Mouse (Mus musculus): ENCODE data around the gene Fam199x. TPM values are rescaled to one million over a fixed set of nuclear protein-coding genes. Genes with fewer than 3 reads are reported as not detected.

Fam199x gene
- polyA plus RNA-seq, 1 experiment from 2014 or later = 10.9 TPM

GRCm38 (mm10) chrX:137104531-137104930 is 55.1 kb downstream of the Fam199x start:
- Histone ChIP-seq H3K36me3 (no peaks in the 10 kb centered on the region), H3K9me3 (no peaks in the 10 kb centered on the region), H3K4me2 (no peak overlapping the region), H3K27ac (no peak overlapping the region), H3K4me3 (no peak overlapping the region), H3K27me3 (peaks cover 63% of the 10 kb centered on the region), H3K9ac (no peak overlapping the region), H3K4me1 (no peaks in the 10 kb centered on the region)
- no peak for ATAC-seq (ENCODE audit: borderline replicate concordance, extremely low read depth, low FRiP score, low TSS enrichment)
- 19% methylated on average over 25 of the region's 25 CpGs for WGBS

DNA sequence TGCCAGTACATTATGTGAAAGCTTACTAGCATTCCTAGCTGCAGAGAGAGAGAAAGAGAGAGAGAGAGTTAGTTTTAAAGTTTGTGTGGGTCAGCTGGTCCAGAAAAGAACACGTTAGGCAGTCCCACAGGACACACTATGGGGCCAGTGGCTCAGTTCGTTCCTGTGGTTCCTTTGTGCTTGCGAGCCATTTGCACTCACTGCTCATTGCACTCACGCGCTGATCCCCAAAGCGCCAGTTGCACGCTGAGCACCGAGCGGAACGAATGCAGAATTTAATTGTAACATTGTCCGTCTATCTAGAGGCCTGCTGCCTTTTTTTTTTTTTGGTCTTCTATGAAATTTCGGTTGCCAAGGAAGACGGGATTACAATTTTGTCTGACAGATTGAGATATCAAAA is 57.1 kb downstream of the Fam199x start:
- no peaks in the 10 kb centered on the region for H3K4me1 ChIP-seq
- ATAC-seq (ENCODE audit: borderline replicate concordance, extremely low read depth, low FRiP score, low TSS enrichment) = no peak
- WGBS = 10% methylated on average over 13 of the region's 13 CpGs
- no peak overlapping the region for H3K27ac ChIP-seq
- H3K9ac ChIP-seq = no peak overlapping the region
- H3K9me3 ChIP-seq = no peaks in the 10 kb centered on the region
- peaks cover 51% of the 10 kb centered on the region for H3K27me3 ChIP-seq
- no peak overlapping the region for H3K4me3 ChIP-seq
- no peaks in the 10 kb centered on the region for H3K36me3 ChIP-seq
- no peak overlapping the region for H3K4me2 ChIP-seq

DNA sequence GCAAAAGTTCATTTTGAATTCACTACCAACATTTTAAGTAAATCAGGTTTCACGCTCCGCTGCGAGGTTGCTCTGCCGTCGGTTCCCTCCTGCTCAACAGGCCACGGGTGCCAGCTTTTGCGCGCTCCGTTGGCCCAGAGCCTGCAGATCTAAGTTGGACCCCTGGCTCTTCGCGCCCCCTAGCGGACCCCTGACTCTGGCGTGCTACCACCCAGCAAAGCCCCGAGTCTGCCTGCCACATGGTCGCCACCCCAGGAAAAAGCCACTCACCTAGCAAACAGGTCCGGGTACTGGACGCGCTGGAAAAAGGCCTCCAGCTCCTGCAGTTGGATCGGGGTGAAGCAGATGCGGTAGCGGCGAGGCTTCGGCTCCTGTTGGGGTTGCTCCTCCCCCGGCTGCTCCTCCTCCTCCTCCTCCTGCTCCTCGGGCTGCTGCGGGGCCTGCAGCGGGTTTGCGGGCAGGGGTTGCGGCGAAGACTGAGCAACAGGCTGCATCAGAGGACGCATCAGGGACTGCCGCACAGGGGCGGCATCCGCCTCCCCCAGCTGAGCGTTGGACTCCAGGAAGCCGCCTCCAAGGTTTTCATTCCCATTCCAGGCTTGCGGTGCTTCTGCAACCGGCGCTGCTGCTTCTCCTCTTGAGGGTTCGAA is 68.8 kb downstream of the Fam199x start:
- no peaks in the 10 kb centered on the region for H3K9me3 ChIP-seq
- H3K4me2 ChIP-seq = peak overlapping the region; percentile 39
- H3K36me3 ChIP-seq = no peaks in the 10 kb centered on the region
- no peaks in the 10 kb centered on the region; the same call in 1 of the 2 replicates for H3K4me1 ChIP-seq
- peak; percentile 76; the same call in 1 of the 2 replicates for ATAC-seq (ENCODE audit: borderline replicate concordance, extremely low read depth, low FRiP score, low TSS enrichment)
- H3K4me3 ChIP-seq = peak overlapping the region; percentile 21
- H3K27ac ChIP-seq = no peak overlapping the region
- H3K27me3 ChIP-seq = peaks cover 76% of the 10 kb centered on the region
- WGBS = 21% methylated on average over 30 of the region's 40 CpGs
- H3K9ac ChIP-seq = no peak overlapping the region

DNA sequence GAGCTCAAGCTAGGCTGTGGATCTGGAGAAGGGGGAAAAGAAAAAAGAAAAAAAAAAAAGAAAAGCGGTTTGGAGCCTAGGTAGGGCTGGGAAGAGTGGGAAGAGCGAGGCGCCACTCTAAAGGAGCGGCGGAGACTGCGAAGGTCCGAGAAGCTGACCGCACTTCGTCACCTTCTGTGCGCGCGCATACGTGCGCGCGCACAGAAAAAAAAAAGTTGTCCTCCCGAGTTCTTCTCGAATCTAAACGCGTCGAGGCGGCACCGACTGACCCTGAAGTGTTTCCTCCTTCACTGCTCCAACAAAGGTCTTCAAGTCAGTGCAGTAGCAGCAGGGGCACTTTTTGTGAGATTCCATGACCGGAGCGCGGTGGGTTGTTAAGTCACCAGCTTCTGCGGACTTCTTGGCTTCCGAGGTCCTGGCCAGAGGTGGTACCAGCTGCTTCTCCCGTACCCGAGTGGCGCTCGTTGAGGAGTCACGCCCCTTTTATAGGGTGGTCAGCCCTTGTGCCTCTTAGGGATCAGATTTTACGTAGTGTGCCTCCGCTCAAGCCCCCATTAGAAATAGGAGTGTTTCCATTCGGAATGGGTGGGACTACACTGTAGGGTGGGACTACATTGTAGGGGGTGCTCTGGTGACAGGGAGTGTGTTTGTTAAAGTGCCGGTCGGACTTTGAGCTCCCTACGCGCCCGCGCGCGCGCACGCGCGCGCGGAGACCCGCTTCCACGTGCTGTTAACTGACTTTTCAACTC is 70.5 kb downstream of the Fam199x start:
- Histone ChIP-seq H3K27ac (no peak overlapping the region), H3K4me1 (no peaks in the 10 kb centered on the region; the same call in 1 of the 2 replicates), H3K4me3 (peak overlapping the region; percentile 21; the same call in 1 of the 2 replicates), H3K4me2 (peak overlapping the region; percentile 46), H3K9ac (no peak overlapping the region), H3K27me3 (peaks cover 77% of the 10 kb centered on the region), H3K9me3 (no peaks in the 10 kb centered on the region), H3K36me3 (no peaks in the 10 kb centered on the region)
- no peak for ATAC-seq (ENCODE audit: borderline replicate concordance, extremely low read depth, low FRiP score, low TSS enrichment)
- 20% methylated on average over 52 of the region's 52 CpGs for WGBS

GRCm38 (mm10) chrX:137121718-137122117 is 72.3 kb downstream of the Fam199x start, which contains the start of gene Esx1:
Gene Esx1, minus strand, starts transcription at chrX:137122083.
- H3K27ac ChIP-seq = no peak within 1 kb of the TSS
- H3K36me3 ChIP-seq = no peaks in the 10 kb centered on the region
- H3K4me2 ChIP-seq = peak within 1 kb of the TSS; percentile 13; the same call in 1 of the 2 replicates
- H3K4me1 ChIP-seq = no peaks in the 10 kb centered on the region; the same call in 1 of the 2 replicates
- H3K4me3 ChIP-seq = no peak within 1 kb of the TSS
- 21% methylated on average over 21 of the region's 21 CpGs for WGBS
- peaks cover 78% of the 10 kb centered on the region for H3K27me3 ChIP-seq
- H3K9me3 ChIP-seq = no peaks in the 10 kb centered on the region
- no peak within 1 kb of the TSS for H3K9ac ChIP-seq
- no peak for ATAC-seq (ENCODE audit: borderline replicate concordance, extremely low read depth, low FRiP score, low TSS enrichment)

- no peak overlapping the region for H3K9ac ChIP-seq
- no peaks in the 10 kb centered on the region for H3K36me3 ChIP-seq
Measured at GRCm38 (mm10) chrX:137127542-137127941, 78.1 kb downstream of the Fam199x start.

More at GRCm38 (mm10) chrX:137127542-137127941, 78.1 kb downstream of the Fam199x start:
- Histone ChIP-seq H3K27me3 (peaks cover 53% of the 10 kb centered on the region), H3K4me3 (no peak overlapping the region), H3K4me2 (no peak overlapping the region), H3K4me1 (no peaks in the 10 kb centered on the region), H3K9me3 (no peaks in the 10 kb centered on the region), H3K27ac (no peak overlapping the region)
- 20% methylated on average over 17 of the region's 17 CpGs for WGBS
- ATAC-seq (ENCODE audit: borderline replicate concordance, extremely low read depth, low FRiP score, low TSS enrichment) = no peak

Other genes with a start within 250 kb of the Fam199x start
- gene Plp1, start 226.9 kb upstream of the Fam199x start, polyA plus RNA-seq (2015; fragmentation: Nextera tagmentation; extraction: Ambion mirVana) = 2.4 and 3.6 TPM in 2 replicates
- 0.08 and 0.14 TPM in 2 replicates for gene Rab9b, start 180.8 kb upstream of the Fam199x start, polyA plus RNA-seq (2015; fragmentation: Nextera tagmentation; extraction: Ambion mirVana)
- gene H2bfm, start 122.3 kb upstream of the Fam199x start, polyA plus RNA-seq (2015; fragmentation: Nextera tagmentation; extraction: Ambion mirVana) = not detected in 2 replicates
- gene Tmsb15b2, start 74.1 kb upstream of the Fam199x start, polyA plus RNA-seq (2015; fragmentation: Nextera tagmentation; extraction: Ambion mirVana) = 30.5 and 33.3 TPM in 2 replicates
- gene Tmsb15l, start 72.7 kb upstream of the Fam199x start, polyA plus RNA-seq (2015; fragmentation: Nextera tagmentation; extraction: Ambion mirVana) = 2.9 and 3.5 TPM in 2 replicates
- 19.0 and 22.2 TPM in 2 replicates for gene Tmsb15b1, start 72.7 kb upstream of the Fam199x start, polyA plus RNA-seq (2015; fragmentation: Nextera tagmentation; extraction: Ambion mirVana)
- 11.0 and 11.4 TPM in 2 replicates for gene Zcchc18, start 56.4 kb upstream of the Fam199x start, polyA plus RNA-seq (2015; fragmentation: Nextera tagmentation; extraction: Ambion mirVana)
- 12.1 and 14.6 TPM in 2 replicates for gene Slc25a53, start 11.3 kb upstream of the Fam199x start, polyA plus RNA-seq (2015; fragmentation: Nextera tagmentation; extraction: Ambion mirVana)
- gene Esx1, start 72.5 kb downstream of the Fam199x start, polyA plus RNA-seq (2015; fragmentation: Nextera tagmentation; extraction: Ambion mirVana) = not detected in 2 replicates